Mouse (Mus musculus): ENCODE data around the gene Farsa. TPM values are rescaled to one million over a fixed set of nuclear protein-coding genes. Genes with fewer than 3 reads are reported as not detected.

The Farsa gene
- total RNA-seq, 2 experiments from 2014 or later, result 49.7 to 58.0 TPM

GRCm38 (mm10) chr8:84838513-84838912, 18.3 kb upstream of the Farsa start:
- Histone ChIP-seq H3K27ac (no peak overlapping the region), H3K4me3 (no peak overlapping the region)
- no peak for DNase-seq (ENCODE audit: low spot score in 2 of 2)
- no peak for TF ChIP-seq CTCF (conservative IDR thresholded peaks at IDR 0.05)

GRCm38 (mm10) chr8:84839411-84839810, 17.4 kb upstream of the Farsa start:
- TF ChIP-seq CTCF (conservative IDR thresholded peaks at IDR 0.05), result no peak
- DNase-seq (ENCODE audit: low spot score in 2 of 2), result no peak
- Histone ChIP-seq H3K27ac (no peak overlapping the region; the same call in 1 of the 2 replicates), H3K4me3 (peak overlapping the region; percentile 81)

- no peak for TF ChIP-seq CTCF (conservative IDR thresholded peaks at IDR 0.05)
- peak overlapping the region; percentile 81 for H3K4me3 ChIP-seq
- DNase-seq (ENCODE audit: low spot score in 2 of 2), result no peak
- peak overlapping the region; percentile 90 for H3K27ac ChIP-seq
Observed at GRCm38 (mm10) chr8:84839875-84840247, 16.9 kb upstream of the Farsa start.

GRCm38 (mm10) chr8:84840248-84840999, 16.4 kb upstream of the Farsa start, which contains the start of gene Rad23a:
Rad23a (minus strand) TSS chr8:84840665.
- Histone ChIP-seq H3K27ac (peak within 1 kb of the TSS; percentile 90), H3K4me3 (peak within 1 kb of the TSS; percentile 81)
- TF ChIP-seq CTCF (conservative IDR thresholded peaks at IDR 0.05), result no peak
- peak; percentile 90 to 92 for DNase-seq (ENCODE audit: low spot score in 2 of 2)

GRCm38 (mm10) chr8:84841514-84841913, 15.3 kb upstream of the Farsa start:
- Histone ChIP-seq H3K4me3 (no peak overlapping the region), H3K27ac (no peak overlapping the region)
- DNase-seq (ENCODE audit: low spot score in 2 of 2), result no peak
- TF ChIP-seq CTCF (conservative IDR thresholded peaks at IDR 0.05), result no peak

- Histone ChIP-seq H3K4me3 (peak overlapping the region; percentile 91), H3K27ac (peak overlapping the region; percentile 97; the same call in 1 of the 2 replicates)
- TF ChIP-seq CTCF (conservative IDR thresholded peaks at IDR 0.05), result no peak
- no peak for DNase-seq (ENCODE audit: low spot score in 2 of 2)
Observed at GRCm38 (mm10) chr8:84844397-84845070, 12.3 kb upstream of the Farsa start.

GRCm38 (mm10) chr8:84845355-84846093, 11.3 kb upstream of the Farsa start:
- peak overlapping the region; percentile 97 for H3K27ac ChIP-seq
- no peak for DNase-seq (ENCODE audit: low spot score in 2 of 2)
- peak; percentile 72 for TF ChIP-seq CTCF (conservative IDR thresholded peaks at IDR 0.05)
- peak overlapping the region; percentile 91 for H3K4me3 ChIP-seq

- peak overlapping the region; percentile 97 for H3K27ac ChIP-seq
Observed at GRCm38 (mm10) chr8:84846094-84846721, 10.6 kb upstream of the Farsa start.

GRCm38 (mm10) chr8:84846722-84847572, 9.8 kb upstream of the Farsa start, which contains the start of gene Calr:
Calr (minus strand) TSS chr8:84846934.
- peak; percentile 54 for TF ChIP-seq CTCF (conservative IDR thresholded peaks at IDR 0.05)
- peak within 1 kb of the TSS; percentile 97 for H3K27ac ChIP-seq
- peak within 1 kb of the TSS; percentile 91 for H3K4me3 ChIP-seq
- peak; percentile 100 for DNase-seq (ENCODE audit: low spot score in 2 of 2)

More at GRCm38 (mm10) chr8:84846094-84846721, 10.6 kb upstream of the Farsa start:
- no peak for TF ChIP-seq CTCF (conservative IDR thresholded peaks at IDR 0.05)
- peak overlapping the region; percentile 91 for H3K4me3 ChIP-seq
- no peak for DNase-seq (ENCODE audit: low spot score in 2 of 2)

GRCm38 (mm10) chr8:84847684-84848435, 8.9 kb upstream of the Farsa start:
- Histone ChIP-seq H3K4me3 (peak overlapping the region; percentile 73), H3K27ac (peak overlapping the region; percentile 90)
- DNase-seq (ENCODE audit: low spot score in 2 of 2), result no peak
- TF ChIP-seq CTCF (conservative IDR thresholded peaks at IDR 0.05), result no peak

- no peak overlapping the region for H3K4me3 ChIP-seq
- TF ChIP-seq CTCF (conservative IDR thresholded peaks at IDR 0.05), result no peak
Observed at GRCm38 (mm10) chr8:84856434-84856833, 355 bp upstream of the Farsa start.

More at GRCm38 (mm10) chr8:84856434-84856833, 355 bp upstream of the Farsa start:
- no peak for DNase-seq (ENCODE audit: low spot score in 2 of 2)
- peak overlapping the region; percentile 93; the same call in 1 of the 2 replicates for H3K27ac ChIP-seq

All from layer of hippocampus, adult 2 months (tissue).